Mouse (Mus musculus) intestine, embryonic 14.5 days (tissue): ENCODE data around the gene Gab2. TPM values are rescaled to one million over a fixed set of nuclear protein-coding genes. Genes with fewer than 3 reads are reported as not detected.
"Not testable (repeated sequence)": the region's sequence is repeated elsewhere in the genome, so short reads cannot be mapped to it uniquely, and the experiment has no call there.

Experiments used
- ATAC-seq: fragments of 200-750 bp; cut with Nextera tagmentation; replicated peaks from 2 replicates; pipeline ENCODE4 v1.8.0; 2017; ENCODE audit warnings: low read depth, moderate number of reproducible peaks, moderate TSS enrichment, moderate library complexity; ENCODE audit not compliant: low FRiP score, low TSS enrichment
- DNase-seq: peaks from one replicate; pipeline ENCODE4 v3.0.0-alpha.2; 2018; ENCODE audit warnings: low spot score
- H3K27ac ChIP-seq: fragments of 300-500 bp; sonication (generic); 2 replicates; pipeline ENCODE4 v1.5.1; 2014; ENCODE audit warnings: low read depth, mild to moderate bottlenecking, control low read depth
- H3K27me3 ChIP-seq: fragments of 300-500 bp; sonication (generic); replicated peaks from 2 replicates; pipeline ENCODE4 v1.6.1; 2014; ENCODE audit warnings: low read length, control low read depth; ENCODE audit not compliant: control insufficient read depth, insufficient read depth
- H3K36me3 ChIP-seq: fragments of 300-500 bp; sonication (generic); 2 replicates; pipeline ENCODE4 v1.6.1; 2014; ENCODE audit warnings: low read length, control low read depth; ENCODE audit not compliant: control insufficient read depth, insufficient read depth
- H3K4me1 ChIP-seq: fragments of 300-500 bp; sonication (generic); replicated peaks from 2 replicates; pipeline ENCODE4 v1.6.1; 2014; ENCODE audit warnings: low read length, control low read depth, mixed read lengths; ENCODE audit not compliant: control insufficient read depth, insufficient read depth
- H3K4me2 ChIP-seq: fragments of 300-500 bp; sonication (generic); 2 replicates; pipeline ENCODE4 v1.6.1; 2014; ENCODE audit warnings: low read length
- H3K4me3 ChIP-seq: fragments of 300-500 bp; sonication (generic); 2 replicates; pipeline ENCODE4 v1.5.1; 2014; ENCODE audit warnings: low read depth, low read length, control low read depth, mixed read lengths
- H3K9ac ChIP-seq: fragments of 300-500 bp; sonication (generic); 2 replicates; pipeline ENCODE4 v1.6.1; 2014; ENCODE audit warnings: mild to moderate bottlenecking, low read length
- H3K9me3 ChIP-seq: fragments of 300-500 bp; sonication (generic); 2 replicates; pipeline ENCODE4 v1.6.1; 2016; ENCODE audit warnings: low read length, control low read depth; ENCODE audit not compliant: control insufficient read depth
- WGBS: fragments of 180-500 bp; shearing (Covaris S2); extraction: QIAGEN DNeasy Blood & Tissue Kit; methylation state at CpG from one replicate; pipeline ENCODE4 v1.1.7; 2014; 5-methylcytosine and 5-hydroxymethylcytosine counted together
- polyA plus RNA-seq: library from polyadenylated mRNA; unstranded; fragments of >200 nt; fragmentation: Nextera tagmentation; extraction: Ambion mirVana; gene quantifications from 2 replicates; pipeline ENCODE4 v1.2.1, GENCODE M21; 2014

The Gab2 gene
- polyA plus RNA-seq, 1 experiment from 2014 or later = 7.9 TPM

- H3K27ac ChIP-seq = no peak overlapping the region
- no peaks in the 10 kb centered on the region for H3K9me3 ChIP-seq
- ATAC-seq = no peak
- H3K4me1 ChIP-seq = no peaks in the 10 kb centered on the region; the same call in 1 of the 2 replicates
- H3K27me3 ChIP-seq = no peaks in the 10 kb centered on the region
- H3K4me2 ChIP-seq = no peak overlapping the region
- no peaks in the 10 kb centered on the region for H3K36me3 ChIP-seq
- WGBS = 52% methylated on average over 1 of the region's 1 CpGs
- DNase-seq = no peak
- no peak overlapping the region for H3K9ac ChIP-seq
- H3K4me3 ChIP-seq = no peak overlapping the region
These were observed 127.6 kb downstream of the Gab2 start for GRCm38 (mm10) chr7:97208811-97209549.

DNA sequence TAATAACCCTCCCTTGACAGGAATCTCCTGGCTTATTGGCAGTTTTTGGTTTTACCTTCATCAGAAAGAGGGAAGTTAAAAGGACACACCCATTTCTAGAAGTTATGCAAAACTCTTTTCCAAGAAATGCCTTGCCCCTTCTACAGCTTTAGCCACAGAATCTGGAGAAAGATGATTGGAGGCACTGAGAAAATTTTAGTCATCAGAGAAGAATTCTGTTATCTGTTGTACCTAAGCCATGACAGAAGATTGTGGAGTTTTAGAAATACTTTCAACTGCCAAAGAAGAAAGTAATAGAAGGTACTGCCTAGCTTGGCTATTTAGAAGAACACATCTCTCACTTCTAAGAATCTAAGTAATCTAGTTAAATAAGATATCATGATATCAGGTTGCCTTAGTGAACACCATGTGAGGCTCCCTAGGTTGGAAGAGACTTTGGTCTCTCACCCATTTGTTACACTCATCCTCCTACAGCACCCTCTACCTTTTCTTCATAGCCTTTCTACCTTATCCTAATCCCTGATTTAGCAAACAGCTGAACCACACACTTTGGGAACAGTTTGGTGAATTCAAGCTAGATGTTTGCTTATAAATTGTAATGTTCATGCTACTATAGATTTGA lies 128.8 kb downstream of the Gab2 start:
- Histone ChIP-seq H3K9ac (no peak overlapping the region), H3K4me2 (no peak overlapping the region), H3K4me1 (no peaks in the 10 kb centered on the region; the same call in 1 of the 2 replicates), H3K36me3 (no peaks in the 10 kb centered on the region), H3K27me3 (no peaks in the 10 kb centered on the region), H3K4me3 (no peak overlapping the region), H3K9me3 (no peaks in the 10 kb centered on the region), H3K27ac (no peak overlapping the region)
- ATAC-seq (no peak), DNase-seq (no peak)

GRCm38 (mm10) chr7:97211117-97211516 lies 129.7 kb downstream of the Gab2 start:
- H3K27ac ChIP-seq = no peak overlapping the region
- no peaks in the 10 kb centered on the region for H3K9me3 ChIP-seq
- H3K9ac ChIP-seq = no peak overlapping the region
- no peaks in the 10 kb centered on the region for H3K27me3 ChIP-seq
- H3K36me3 ChIP-seq = no peaks in the 10 kb centered on the region
- no peaks in the 10 kb centered on the region; the same call in 1 of the 2 replicates for H3K4me1 ChIP-seq
- no peak for DNase-seq
- no peak for ATAC-seq
- no peak overlapping the region for H3K4me3 ChIP-seq
- WGBS = 76% methylated on average over 4 of the region's 4 CpGs
- H3K4me2 ChIP-seq = no peak overlapping the region

DNA sequence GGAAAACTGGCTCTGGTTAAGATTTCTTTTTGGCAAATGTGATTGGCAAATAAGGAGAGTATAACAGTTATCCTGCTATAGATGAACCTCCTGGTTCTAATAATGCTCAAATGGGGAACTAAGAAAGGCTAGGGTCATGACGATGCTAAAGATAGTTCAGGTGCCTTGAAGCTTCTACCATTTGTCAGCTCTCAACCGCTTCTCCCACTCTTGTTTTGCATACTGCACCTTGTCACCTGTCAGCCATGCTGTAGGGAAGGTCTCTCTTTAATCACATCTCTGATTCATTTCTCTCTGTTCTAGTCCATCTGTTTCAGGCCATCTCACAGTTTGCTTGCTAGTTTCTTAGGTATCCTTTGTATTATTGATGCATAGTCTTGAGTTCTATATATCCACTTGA lies 142.4 kb downstream of the Gab2 start:
- WGBS = 77% methylated on average over 2 of the region's 2 CpGs
- Histone ChIP-seq H3K4me3 (no peak overlapping the region), H3K27ac (no peak overlapping the region), H3K9ac (no peak overlapping the region), H3K36me3 (0 out of 2 replicates have a peak, but pooled peaks cover 13% of the 10 kb centered on the region), H3K27me3 (no peaks in the 10 kb centered on the region), H3K4me2 (no peak overlapping the region), H3K9me3 (no peaks in the 10 kb centered on the region), H3K4me1 (no peaks in the 10 kb centered on the region)
- ATAC-seq = no peak
- no peak for DNase-seq

DNA sequence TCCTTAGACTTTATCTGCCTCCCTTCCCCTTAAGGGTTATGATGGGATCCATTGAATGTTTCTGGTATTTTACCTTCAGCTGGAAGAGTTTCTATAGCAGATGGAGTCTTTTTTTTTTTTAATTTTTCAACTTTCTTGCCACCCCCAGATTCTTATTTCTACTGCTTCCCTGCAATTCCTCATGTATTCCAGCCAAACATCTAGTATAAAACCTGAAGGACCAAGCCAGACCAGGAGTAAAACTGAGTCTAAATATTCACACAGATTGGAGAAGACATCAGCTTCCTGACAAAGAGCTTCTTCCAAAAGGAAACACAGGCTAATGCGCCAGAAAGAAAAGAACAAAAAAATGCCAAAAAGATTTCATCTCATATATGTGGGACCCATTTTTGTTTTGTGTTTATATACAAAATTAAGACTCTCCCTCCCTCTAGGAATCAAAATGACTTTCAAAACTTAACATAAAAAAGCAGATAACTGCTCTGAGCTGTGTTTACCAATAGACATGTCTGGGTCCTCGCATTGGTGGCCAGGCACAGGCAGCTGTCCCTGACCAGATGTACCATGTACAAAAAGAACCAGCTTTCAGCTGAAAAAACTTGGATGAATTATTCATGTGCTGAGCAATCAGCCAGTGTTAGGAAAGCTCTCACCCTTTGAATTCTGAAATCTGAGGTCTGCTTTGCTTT lies 164.0 kb downstream of the Gab2 start:
- no peaks in the 10 kb centered on the region for H3K27me3 ChIP-seq
- H3K36me3 ChIP-seq = no peaks in the 10 kb centered on the region
- ATAC-seq (no peak), DNase-seq (no peak)
- H3K4me2 ChIP-seq = no peak overlapping the region
- 70% methylated on average over 2 of the region's 2 CpGs for WGBS
- H3K27ac ChIP-seq = no peak overlapping the region
- peaks cover 19% of the 10 kb centered on the region for H3K4me1 ChIP-seq
- H3K4me3 ChIP-seq = no peak overlapping the region
- H3K9ac ChIP-seq = no peak overlapping the region
- H3K9me3 ChIP-seq = no peaks in the 10 kb centered on the region

DNA sequence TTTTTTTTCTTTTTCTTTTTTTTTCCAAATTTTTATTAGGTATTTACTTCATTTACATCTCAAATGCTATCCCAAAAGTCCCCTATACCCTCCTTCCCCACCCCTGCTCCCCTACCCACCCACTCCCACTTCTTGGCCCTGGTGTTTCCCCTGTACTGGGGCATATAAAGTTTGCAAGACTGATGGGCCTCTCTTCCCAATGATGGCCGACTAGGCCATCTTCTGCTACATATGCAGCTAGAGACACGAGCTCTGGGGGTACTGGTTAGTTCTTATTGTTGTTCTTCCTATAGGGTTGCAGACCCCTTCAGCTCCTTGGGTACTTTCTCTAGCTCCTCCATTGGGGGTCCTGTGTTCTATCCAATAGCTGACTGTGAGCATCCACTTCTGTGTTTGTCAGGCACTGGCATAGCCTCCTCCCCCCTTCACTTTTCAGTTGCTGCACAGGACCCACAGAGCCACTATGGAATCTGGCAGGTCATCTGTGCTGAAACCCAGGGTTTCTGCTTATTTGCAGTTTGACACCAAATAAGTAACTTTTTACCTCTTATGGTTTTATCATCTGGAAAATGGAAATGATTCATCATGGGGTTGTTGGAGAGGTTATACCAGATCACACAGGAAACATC lies 164.7 kb downstream of the Gab2 start:
- H3K9me3 ChIP-seq, H3K4me3 ChIP-seq, H3K27ac ChIP-seq, H3K4me2 ChIP-seq, H3K9ac ChIP-seq, H3K27me3 ChIP-seq, H3K36me3 ChIP-seq, ATAC-seq, DNase-seq: not testable (repeated sequence)
- 84% methylated on average over 2 of the region's 2 CpGs for WGBS
- H3K4me1 ChIP-seq = peaks cover 19% of the 10 kb centered on the region

GRCm38 (mm10) chr7:97247661-97248060 lies 166.3 kb downstream of the Gab2 start:
- DNase-seq (no peak), ATAC-seq (no peak)
- 28% methylated on average over 1 of the region's 1 CpGs for WGBS
- Histone ChIP-seq H3K4me3 (no peak overlapping the region), H3K36me3 (no peaks in the 10 kb centered on the region), H3K9me3 (no peaks in the 10 kb centered on the region), H3K27ac (no peak overlapping the region), H3K27me3 (no peaks in the 10 kb centered on the region), H3K4me2 (no peak overlapping the region), H3K9ac (no peak overlapping the region), H3K4me1 (peaks cover 19% of the 10 kb centered on the region)

- no peak overlapping the region for H3K27ac ChIP-seq
- ATAC-seq = no peak
- H3K4me2 ChIP-seq = no peak overlapping the region
- WGBS = 59% methylated on average over 5 of the region's 5 CpGs
- H3K4me1 ChIP-seq = peaks cover 19% of the 10 kb centered on the region
- no peak overlapping the region for H3K4me3 ChIP-seq
- no peaks in the 10 kb centered on the region for H3K36me3 ChIP-seq
- no peak overlapping the region for H3K9ac ChIP-seq
- H3K27me3 ChIP-seq = no peaks in the 10 kb centered on the region
- no peaks in the 10 kb centered on the region for H3K9me3 ChIP-seq
- DNase-seq = no peak
These were observed 166.8 kb downstream of the Gab2 start for GRCm38 (mm10) chr7:97248136-97248535.
